Mouse (Mus musculus): ENCODE measurements at regions not wholly inside any gene's neighbourhood (a gene's known extent, or its start where the extent isn't known, plus 50 kb on each side); places are given as distances from the start of the nearest gene placed in this dataset.
A peak's percentile ranks its signal among the peaks of the same experiment; 100 is the strongest.

- Histone ChIP-seq H3K27me3 (replicated peaks; ENCODE audit: control insufficient read depth, insufficient read depth, low read length) (no peaks in the 10 kb centered on the region), H3K4me2 (ENCODE audit: low read length) (no peak overlapping the region), H3K9ac (ENCODE audit: low read length) (no peak overlapping the region), H3K4me3 (ENCODE audit: low read depth, low read length) (no peak overlapping the region), H3K9me3 (replicated peaks; ENCODE audit: control insufficient read depth, low read length) (no peaks in the 10 kb centered on the region), H3K4me1 (ENCODE audit: control insufficient read depth, insufficient read depth, low read length) (peaks cover 3% of the 10 kb centered on the region; the same call in 1 of the 2 replicates), H3K36me3 (ENCODE audit: control insufficient read depth, insufficient read depth, low read length) (no peaks in the 10 kb centered on the region), H3K27ac (ENCODE audit: low read depth, low read length) (no peak overlapping the region)
- WGBS: 97% methylated on average over 5 of the region's 5 CpGs
- ATAC-seq (no peak), DNase-seq (ENCODE audit: low spot score) (no peak)
Measured at GRCm38 (mm10) chr14:119966666-119967065, 75.6 kb downstream of the Oxgr1 start.

- DNase-seq (ENCODE audit: low spot score) (peak; percentile 70), ATAC-seq (peak; percentile 70)
- WGBS: 53% methylated on average over 11 of the region's 11 CpGs
Measured at GRCm38 (mm10) chr14:119965842-119966483, 76.3 kb downstream of the Oxgr1 start.

GRCm38 (mm10) chr14:119963741-119964140, 78.5 kb downstream of the Oxgr1 start:
- no peaks in the 10 kb centered on the region for H3K36me3 ChIP-seq (ENCODE audit: control insufficient read depth, insufficient read depth, low read length)
- no peak overlapping the region for H3K9ac ChIP-seq (ENCODE audit: low read length)
- no peak for ATAC-seq
- H3K4me3 ChIP-seq (ENCODE audit: low read depth, low read length): no peak overlapping the region
- no peak for DNase-seq (ENCODE audit: low spot score)
- H3K27me3 ChIP-seq (replicated peaks; ENCODE audit: control insufficient read depth, insufficient read depth, low read length): no peaks in the 10 kb centered on the region
- no peak overlapping the region for H3K27ac ChIP-seq (ENCODE audit: low read depth, low read length)
- H3K9me3 ChIP-seq (replicated peaks; ENCODE audit: control insufficient read depth, low read length): no peaks in the 10 kb centered on the region
- no peak overlapping the region for H3K4me2 ChIP-seq (ENCODE audit: low read length)
- peaks cover 3% of the 10 kb centered on the region; the same call in 1 of the 2 replicates for H3K4me1 ChIP-seq (ENCODE audit: control insufficient read depth, insufficient read depth, low read length)
- 71% methylated on average over 3 of the region's 3 CpGs for WGBS

More at GRCm38 (mm10) chr14:119965842-119966483, 76.3 kb downstream of the Oxgr1 start:
- H3K9ac ChIP-seq (ENCODE audit: low read length): no peak overlapping the region
- no peak overlapping the region for H3K27ac ChIP-seq (ENCODE audit: low read depth, low read length)
- no peaks in the 10 kb centered on the region for H3K9me3 ChIP-seq (replicated peaks; ENCODE audit: control insufficient read depth, low read length)
- H3K4me1 ChIP-seq (ENCODE audit: control insufficient read depth, insufficient read depth, low read length): peaks cover 3% of the 10 kb centered on the region; the same call in 1 of the 2 replicates
- H3K27me3 ChIP-seq (replicated peaks; ENCODE audit: control insufficient read depth, insufficient read depth, low read length): no peaks in the 10 kb centered on the region
- no peak overlapping the region for H3K4me2 ChIP-seq (ENCODE audit: low read length)
- no peak overlapping the region for H3K4me3 ChIP-seq (ENCODE audit: low read depth, low read length)
- H3K36me3 ChIP-seq (ENCODE audit: control insufficient read depth, insufficient read depth, low read length): no peaks in the 10 kb centered on the region

GRCm38 (mm10) chr14:119953861-119954260, 88.4 kb downstream of the Oxgr1 start:
- WGBS: 79% methylated on average over 14 of the region's 14 CpGs
- DNase-seq (ENCODE audit: low spot score) (no peak), ATAC-seq (no peak)
- Histone ChIP-seq H3K4me3 (ENCODE audit: low read depth, low read length) (no peak overlapping the region), H3K27ac (ENCODE audit: low read depth, low read length) (no peak overlapping the region), H3K27me3 (replicated peaks; ENCODE audit: control insufficient read depth, insufficient read depth, low read length) (no peaks in the 10 kb centered on the region), H3K4me2 (ENCODE audit: low read length) (no peak overlapping the region), H3K9ac (ENCODE audit: low read length) (no peak overlapping the region), H3K9me3 (replicated peaks; ENCODE audit: control insufficient read depth, low read length) (no peaks in the 10 kb centered on the region), H3K4me1 (ENCODE audit: control insufficient read depth, insufficient read depth, low read length) (peaks cover 4% of the 10 kb centered on the region; the same call in 1 of the 2 replicates), H3K36me3 (ENCODE audit: control insufficient read depth, insufficient read depth, low read length) (no peaks in the 10 kb centered on the region)

GRCm38 (mm10) chr14:119952877-119953624, 89.2 kb downstream of the Oxgr1 start:
- DNase-seq (ENCODE audit: low spot score) (peak; percentile 43), ATAC-seq (peak; percentile 40; the same call in 1 of the 2 replicates)
- WGBS: 26% methylated on average over 10 of the region's 10 CpGs
- Histone ChIP-seq H3K27me3 (replicated peaks; ENCODE audit: control insufficient read depth, insufficient read depth, low read length) (no peaks in the 10 kb centered on the region), H3K4me1 (ENCODE audit: control insufficient read depth, insufficient read depth, low read length) (peaks cover 4% of the 10 kb centered on the region; the same call in 1 of the 2 replicates), H3K27ac (ENCODE audit: low read depth, low read length) (no peak overlapping the region), H3K4me2 (ENCODE audit: low read length) (no peak overlapping the region), H3K9me3 (replicated peaks; ENCODE audit: control insufficient read depth, low read length) (no peaks in the 10 kb centered on the region), H3K4me3 (ENCODE audit: low read depth, low read length) (no peak overlapping the region), H3K9ac (ENCODE audit: low read length) (no peak overlapping the region), H3K36me3 (ENCODE audit: control insufficient read depth, insufficient read depth, low read length) (no peaks in the 10 kb centered on the region)
